Mouse (Mus musculus) liver, embryonic 12.5 days (tissue): ENCODE data around the gene Gm3448. TPM values are rescaled to one million over a fixed set of nuclear protein-coding genes. Genes with fewer than 3 reads are reported as not detected.
"Not testable (repeated sequence)": the region's sequence is repeated elsewhere in the genome, so short reads cannot be mapped to it uniquely, and the experiment has no call there.

Source experiments
- ATAC-seq: fragments of 200-750 bp; cut with Nextera tagmentation; 2 replicates; pipeline ENCODE4 v1.8.0; 2017; ENCODE audit warnings: moderate number of reproducible peaks, mild to moderate bottlenecking, moderate library complexity
- H3K27ac ChIP-seq: fragments of 300-500 bp; sonication (generic); 2 replicates; pipeline ENCODE4 v1.5.1; 2016; ENCODE audit warnings: mild to moderate bottlenecking
- H3K27me3 ChIP-seq: fragments of 300-500 bp; sonication (generic); replicated peaks from 2 replicates; pipeline ENCODE4 v1.6.1; 2016; ENCODE audit warnings: mild to moderate bottlenecking, moderate library complexity
- H3K36me3 ChIP-seq: fragments of 300-500 bp; sonication (generic); 2 replicates; pipeline ENCODE4 v1.6.1; 2016; ENCODE audit warnings: mild to moderate bottlenecking, moderate library complexity
- H3K4me1 ChIP-seq: fragments of 300-500 bp; sonication (generic); 2 replicates; pipeline ENCODE4 v1.6.1; 2016
- H3K4me2 ChIP-seq: fragments of 300-500 bp; sonication (generic); 2 replicates; pipeline ENCODE4 v1.6.1; 2016; ENCODE audit warnings: mild to moderate bottlenecking, moderate library complexity
- H3K4me3 ChIP-seq: fragments of 300-500 bp; sonication (generic); 2 replicates; pipeline ENCODE4 v1.5.1; 2016; ENCODE audit warnings: mild to moderate bottlenecking, moderate library complexity
- H3K9ac ChIP-seq: fragments of 300-500 bp; sonication (generic); 2 replicates; pipeline ENCODE4 v1.6.1; 2016; ENCODE audit warnings: mild to moderate bottlenecking, moderate library complexity
- H3K9me3 ChIP-seq: fragments of 300-500 bp; sonication (generic); replicated peaks from 2 replicates; pipeline ENCODE4 v1.6.1; 2016; ENCODE audit warnings: mild to moderate bottlenecking, moderate library complexity
- WGBS: fragments of 180-500 bp; shearing (Covaris S2); methylation state at CpG from one replicate; pipeline ENCODE4 v1.1.7; 2016; ENCODE audit not compliant: insufficient replicate concordance; 5-methylcytosine and 5-hydroxymethylcytosine counted together
- polyA plus RNA-seq: library from polyadenylated mRNA; unstranded; fragments of >200 nt; fragmentation: Nextera tagmentation; extraction: Ambion mirVana; gene quantifications from 2 replicates; pipeline ENCODE4 v1.2.1, GENCODE M21; 2016

Gm3448 gene
- polyA plus RNA-seq, 1 experiment from 2014 or later, result 4.1 TPM

GRCm38 (mm10) chr17:15024502-15025193 is 16.7 kb downstream of the Gm3448 start:
- WGBS, result no CpG with 5 or more reads among the region's 48 CpGs
- H3K9me3 ChIP-seq, H3K4me3 ChIP-seq, H3K4me1 ChIP-seq, H3K27ac ChIP-seq, H3K36me3 ChIP-seq, H3K4me2 ChIP-seq, H3K27me3 ChIP-seq, H3K9ac ChIP-seq: not testable (repeated sequence)
- peak; percentile 54 for ATAC-seq

- H3K9ac ChIP-seq, H3K4me3 ChIP-seq, H3K27ac ChIP-seq, H3K9me3 ChIP-seq, H3K36me3 ChIP-seq, H3K4me1 ChIP-seq, H3K27me3 ChIP-seq, H3K4me2 ChIP-seq: not testable (repeated sequence)
- ATAC-seq, result peak; percentile 72
- WGBS, result no CpG with 5 or more reads among the region's 97 CpGs
These were observed 17.4 kb downstream of the Gm3448 start for GRCm38 (mm10) chr17:15023878-15024492.

- not testable (repeated sequence) for H3K4me3 ChIP-seq, H3K4me1 ChIP-seq, H3K36me3 ChIP-seq, ATAC-seq, H3K9ac ChIP-seq, H3K9me3 ChIP-seq, H3K27me3 ChIP-seq
- Histone ChIP-seq H3K4me2 (peak overlapping the region; percentile 35; the same call in 1 of the 2 replicates), H3K27ac (peak overlapping the region; percentile 68; the same call in 1 of the 2 replicates)
- 70% methylated on average over 3 of the region's 3 CpGs for WGBS
These were observed 19.7 kb downstream of the Gm3448 start for GRCm38 (mm10) chr17:15021503-15022220.

GRCm38 (mm10) chr17:15009706-15010413 is 31.5 kb downstream of the Gm3448 start, which contains the start of gene Gm3435:
TSS of gene Gm3435 (plus strand) at chr17:15010176.
- peak; percentile 95 for ATAC-seq
- not testable (repeated sequence) for H3K9ac ChIP-seq, H3K4me1 ChIP-seq, H3K4me2 ChIP-seq, H3K9me3 ChIP-seq, H3K36me3 ChIP-seq, H3K27ac ChIP-seq, H3K4me3 ChIP-seq, H3K27me3 ChIP-seq
- no CpG with 5 or more reads among the region's 60 CpGs for WGBS

GRCm38 (mm10) chr17:15009088-15009487 is 32.2 kb downstream of the Gm3448 start:
- not testable (repeated sequence) for H3K4me3 ChIP-seq, H3K27ac ChIP-seq, H3K27me3 ChIP-seq, H3K4me2 ChIP-seq, H3K9me3 ChIP-seq, H3K36me3 ChIP-seq, H3K4me1 ChIP-seq, H3K9ac ChIP-seq
- WGBS, result no CpG with 5 or more reads among the region's 3 CpGs
- peak; percentile 34; the same call in 1 of the 2 replicates for ATAC-seq

GRCm38 (mm10) chr17:15000047-15000446 is 41.3 kb downstream of the Gm3448 start:
- not testable (repeated sequence) for H3K27ac ChIP-seq, H3K36me3 ChIP-seq, H3K27me3 ChIP-seq, H3K4me2 ChIP-seq, H3K9ac ChIP-seq, H3K4me1 ChIP-seq, H3K9me3 ChIP-seq, H3K4me3 ChIP-seq
- no CpG with 5 or more reads among the region's 4 CpGs for WGBS
- peak; percentile 81 for ATAC-seq

- H3K27me3 ChIP-seq, H3K9me3 ChIP-seq, H3K27ac ChIP-seq, H3K36me3 ChIP-seq, H3K4me3 ChIP-seq, H3K9ac ChIP-seq, H3K4me2 ChIP-seq, H3K4me1 ChIP-seq: not testable (repeated sequence)
- ATAC-seq, result peak; percentile 21; the same call in 1 of the 2 replicates
- no CpG with 5 or more reads among the region's 5 CpGs for WGBS
These were observed 47.2 kb downstream of the Gm3448 start for GRCm38 (mm10) chr17:14994140-14994539.

- H3K4me1 ChIP-seq, H3K36me3 ChIP-seq, H3K27me3 ChIP-seq, H3K9ac ChIP-seq, H3K4me2 ChIP-seq, H3K4me3 ChIP-seq, H3K9me3 ChIP-seq, H3K27ac ChIP-seq: not testable (repeated sequence)
- no CpG with 5 or more reads among the region's 47 CpGs for WGBS
- peak; percentile 61 for ATAC-seq
These were observed 48.1 kb downstream of the Gm3448 start for GRCm38 (mm10) chr17:14993139-14993832.

GRCm38 (mm10) chr17:14992522-14993138 is 48.7 kb downstream of the Gm3448 start:
- no CpG with 5 or more reads among the region's 98 CpGs for WGBS
- H3K9me3 ChIP-seq, result not testable (repeated sequence)
- ATAC-seq, result peak; percentile 73

GRCm38 (mm10) chr17:14990116-14990702 is 51.1 kb downstream of the Gm3448 start:
- 76% methylated on average over 4 of the region's 5 CpGs for WGBS
- H3K4me3 ChIP-seq, H3K27ac ChIP-seq, H3K9me3 ChIP-seq, H3K4me2 ChIP-seq, H3K9ac ChIP-seq, H3K27me3 ChIP-seq, H3K36me3 ChIP-seq, H3K4me1 ChIP-seq, ATAC-seq: not testable (repeated sequence)

More at GRCm38 (mm10) chr17:14992522-14993138, 48.7 kb downstream of the Gm3448 start:
- H3K4me1 ChIP-seq, H3K27me3 ChIP-seq, H3K9ac ChIP-seq, H3K36me3 ChIP-seq, H3K27ac ChIP-seq, H3K4me3 ChIP-seq, H3K4me2 ChIP-seq: not testable (repeated sequence)
